Mouse (Mus musculus): ENCODE results near the gene Pigh. TPM values are rescaled to one million over a fixed set of nuclear protein-coding genes. Genes with fewer than 3 reads are reported as not detected.

The Pigh gene
- total and polyA plus RNA-seq, 3 experiments, result 14.7 to 60.1 (median 47.3) TPM

DNA sequence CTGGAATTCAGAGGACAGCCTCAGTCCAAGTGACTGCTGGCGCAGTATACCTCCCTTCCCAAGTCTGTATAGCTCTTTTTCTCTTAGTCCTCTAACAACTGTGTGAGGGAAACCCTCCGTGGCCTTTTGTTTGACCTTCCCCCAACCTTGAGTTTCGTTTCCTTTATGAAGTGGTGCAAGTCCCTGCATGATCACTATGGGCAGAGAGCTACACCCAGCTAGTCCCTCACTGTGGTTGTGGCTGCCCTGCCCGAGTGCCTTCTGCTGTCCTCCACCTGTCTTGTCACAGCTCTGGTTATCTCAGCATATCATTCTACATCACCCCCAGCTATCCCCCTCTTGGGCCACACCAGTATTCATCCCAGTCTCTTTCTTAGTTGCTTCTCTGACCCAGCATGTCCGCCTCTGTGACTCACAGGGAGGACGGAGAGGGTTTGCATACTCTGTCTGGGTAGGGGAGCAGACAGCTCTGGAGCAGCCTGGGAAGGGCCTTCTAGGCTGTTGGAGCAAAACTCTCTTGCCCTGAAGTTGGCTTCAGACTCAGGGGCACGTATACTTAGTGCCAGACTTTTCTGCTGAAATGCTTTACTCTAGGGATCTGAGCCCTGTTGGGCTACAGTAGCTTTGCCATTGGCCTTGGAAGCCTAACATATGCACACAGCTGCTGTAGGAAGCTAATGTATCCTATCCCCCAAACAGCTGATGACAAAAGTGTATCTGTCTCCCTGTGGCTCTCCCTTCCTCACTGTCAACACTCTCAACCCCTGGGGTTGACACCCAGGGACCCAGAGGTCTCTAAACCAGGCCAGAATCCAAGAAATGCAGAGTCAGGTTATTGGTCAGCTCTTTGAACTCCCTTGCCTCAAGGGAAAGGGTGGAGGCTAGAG is 28.4 kb downstream of the Pigh start:
- Histone ChIP-seq H3K9me3 (replicated peaks) (no peaks in the 10 kb centered on the region), H3K4me1 (ENCODE audit: insufficient read depth, low read depth, low read length) (no peaks in the 10 kb centered on the region), H3K27me3 (ENCODE audit: insufficient read depth, low read length) (peaks cover 49% of the 10 kb centered on the region), H3K36me3 (replicated peaks) (no peaks in the 10 kb centered on the region), H3K4me3 (ENCODE audit: low read depth, low read length) (no peak overlapping the region)
- no peak for ATAC-seq (ENCODE audit: extremely low read depth, insufficient number of reproducible peaks, low FRiP score, poor library complexity, severe bottlenecking)
- no peak for DNase-seq (ENCODE audit: low spot score)
- TF ChIP-seq TAL1 (conservative IDR thresholded peaks at IDR 0.05; ENCODE audit: low read depth, low read length) (no peak), CTCF (IDR thresholded peaks at IDR 0.05; ENCODE audit: low read depth, low read length) (no peak), GATA1 (IDR thresholded peaks at IDR 0.05; ENCODE audit: borderline replicate concordance, low read length) (no peak), POLR2AphosphoS5 (IDR thresholded peaks at IDR 0.05; ENCODE audit: insufficient replicate concordance, low read depth, low read length) (no peak), GATA2 (IDR thresholded peaks at IDR 0.05; ENCODE audit: borderline replicate concordance, low read depth, low read length) (no peak)

DNA sequence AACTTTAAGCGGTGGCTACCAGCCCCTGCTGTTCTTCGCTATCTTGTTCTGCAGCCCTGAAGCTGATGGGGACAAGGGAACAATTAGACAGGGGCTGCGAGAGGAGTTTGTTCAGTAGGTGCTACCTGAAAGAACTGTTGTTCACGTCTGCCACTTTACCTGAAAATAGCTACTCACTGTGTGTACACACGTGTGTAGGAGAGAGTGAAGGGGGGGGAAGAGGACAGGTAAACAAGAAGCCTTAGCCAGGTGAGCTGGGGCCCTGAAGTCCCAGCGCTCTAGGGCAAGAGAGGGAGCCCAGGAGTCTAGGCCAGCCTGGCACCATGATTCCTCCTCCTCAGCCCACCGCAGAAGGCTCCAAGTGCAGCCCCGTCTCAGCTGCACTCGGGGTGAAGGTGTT is 29.3 kb downstream of the Pigh start:
- ATAC-seq (ENCODE audit: extremely low read depth, insufficient number of reproducible peaks, low FRiP score, poor library complexity, severe bottlenecking), result no peak
- no peak for DNase-seq (ENCODE audit: low spot score)

GRCm38 (mm10) chr12:79059573-79059972 is 29.9 kb downstream of the Pigh start:
- Histone ChIP-seq H3K4me3 (ENCODE audit: low read depth, low read length) (no peak overlapping the region), H3K4me1 (ENCODE audit: insufficient read depth, low read depth, low read length) (no peaks in the 10 kb centered on the region), H3K36me3 (replicated peaks) (no peaks in the 10 kb centered on the region), H3K9me3 (replicated peaks) (no peaks in the 10 kb centered on the region), H3K27me3 (ENCODE audit: insufficient read depth, low read length) (peaks cover 52% of the 10 kb centered on the region)
- TF ChIP-seq TAL1 (conservative IDR thresholded peaks at IDR 0.05; ENCODE audit: low read depth, low read length), result no peak
- TF ChIP-seq GATA2 (IDR thresholded peaks at IDR 0.05; ENCODE audit: borderline replicate concordance, low read depth, low read length), result no peak
- no peak for TF ChIP-seq GATA1 (IDR thresholded peaks at IDR 0.05; ENCODE audit: borderline replicate concordance, low read length)
- TF ChIP-seq CTCF (IDR thresholded peaks at IDR 0.05; ENCODE audit: low read depth, low read length), result no peak
- no peak for TF ChIP-seq POLR2AphosphoS5 (IDR thresholded peaks at IDR 0.05; ENCODE audit: insufficient replicate concordance, low read depth, low read length)
- ATAC-seq (ENCODE audit: extremely low read depth, insufficient number of reproducible peaks, low FRiP score, poor library complexity, severe bottlenecking) (no peak), DNase-seq (ENCODE audit: low spot score) (no peak)

More for the DNA sequence above, 29.3 kb downstream of the Pigh start:
- no peaks in the 10 kb centered on the region for H3K36me3 ChIP-seq (replicated peaks)
- TF ChIP-seq POLR2AphosphoS5 (IDR thresholded peaks at IDR 0.05; ENCODE audit: insufficient replicate concordance, low read depth, low read length), result no peak
- no peak for TF ChIP-seq GATA1 (IDR thresholded peaks at IDR 0.05; ENCODE audit: borderline replicate concordance, low read length)
- TF ChIP-seq GATA2 (IDR thresholded peaks at IDR 0.05; ENCODE audit: borderline replicate concordance, low read depth, low read length), result no peak
- TF ChIP-seq CTCF (IDR thresholded peaks at IDR 0.05; ENCODE audit: low read depth, low read length), result no peak
- TF ChIP-seq TAL1 (conservative IDR thresholded peaks at IDR 0.05; ENCODE audit: low read depth, low read length), result no peak
- H3K9me3 ChIP-seq (replicated peaks), result no peaks in the 10 kb centered on the region
- H3K4me1 ChIP-seq (ENCODE audit: insufficient read depth, low read depth, low read length), result no peaks in the 10 kb centered on the region
- H3K4me3 ChIP-seq (ENCODE audit: low read depth, low read length), result no peak overlapping the region
- H3K27me3 ChIP-seq (ENCODE audit: insufficient read depth, low read length), result peaks cover 49% of the 10 kb centered on the region

DNA sequence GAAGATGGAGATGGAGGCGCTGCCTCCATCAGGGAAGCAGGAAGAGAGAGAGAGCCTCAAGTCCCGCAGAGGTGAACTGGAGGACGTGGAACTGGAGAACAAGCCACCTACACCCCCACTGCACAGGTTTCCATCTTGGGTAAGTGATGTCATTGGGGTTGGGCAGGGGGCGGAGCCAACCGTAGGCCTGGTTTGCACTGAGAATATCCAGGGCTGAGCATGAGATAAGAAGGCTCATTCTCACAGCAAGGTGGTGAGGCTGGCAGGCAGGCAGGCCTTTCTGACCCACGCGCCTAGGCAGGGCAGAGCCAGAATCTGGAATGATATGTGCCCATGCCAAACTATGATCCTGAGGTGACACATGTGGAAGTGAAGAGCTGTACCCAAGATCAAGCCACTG is 34.2 kb downstream of the Pigh start:
- DNase-seq (ENCODE audit: low spot score) (no peak), ATAC-seq (ENCODE audit: extremely low read depth, insufficient number of reproducible peaks, low FRiP score, poor library complexity, severe bottlenecking) (no peak)
- TF ChIP-seq TAL1 (conservative IDR thresholded peaks at IDR 0.05; ENCODE audit: low read depth, low read length), result no peak
- TF ChIP-seq CTCF (IDR thresholded peaks at IDR 0.05; ENCODE audit: low read depth, low read length), result no peak
- no peak for TF ChIP-seq POLR2AphosphoS5 (IDR thresholded peaks at IDR 0.05; ENCODE audit: insufficient replicate concordance, low read depth, low read length)
- no peak for TF ChIP-seq GATA2 (IDR thresholded peaks at IDR 0.05; ENCODE audit: borderline replicate concordance, low read depth, low read length)
- TF ChIP-seq GATA1 (IDR thresholded peaks at IDR 0.05; ENCODE audit: borderline replicate concordance, low read length), result no peak
- Histone ChIP-seq H3K4me1 (ENCODE audit: insufficient read depth, low read depth, low read length) (no peaks in the 10 kb centered on the region), H3K27me3 (ENCODE audit: insufficient read depth, low read length) (peaks cover 38% of the 10 kb centered on the region), H3K36me3 (replicated peaks) (no peaks in the 10 kb centered on the region), H3K9me3 (replicated peaks) (no peaks in the 10 kb centered on the region), H3K4me3 (ENCODE audit: low read depth, low read length) (no peak overlapping the region)

DNA sequence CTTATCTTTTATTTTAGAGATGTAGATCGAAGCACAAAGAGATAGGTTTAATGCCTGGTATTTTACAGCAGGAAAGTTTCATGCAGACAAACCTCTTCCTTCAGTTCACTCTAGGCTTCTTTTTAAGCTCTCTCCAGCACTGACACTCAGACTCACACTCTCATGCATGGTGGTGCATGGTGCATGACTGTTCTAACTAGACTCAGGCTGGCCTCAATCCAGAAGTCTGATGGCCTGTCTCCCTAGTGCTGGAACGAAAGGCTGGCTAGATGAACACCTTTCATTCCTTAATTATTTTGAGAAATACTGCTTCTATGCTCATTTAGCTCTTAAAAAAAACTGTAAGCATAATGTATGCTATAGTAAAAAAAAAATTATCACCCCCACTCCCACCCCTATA is 37.4 kb downstream of the Pigh start:
- H3K4me1 ChIP-seq (ENCODE audit: insufficient read depth, low read depth, low read length), result no peaks in the 10 kb centered on the region
- H3K36me3 ChIP-seq (replicated peaks), result no peaks in the 10 kb centered on the region
- H3K9me3 ChIP-seq (replicated peaks), result no peaks in the 10 kb centered on the region
- peaks cover 41% of the 10 kb centered on the region for H3K27me3 ChIP-seq (ENCODE audit: insufficient read depth, low read length)
- TF ChIP-seq CTCF (IDR thresholded peaks at IDR 0.05; ENCODE audit: low read depth, low read length), result no peak
- no peak for TF ChIP-seq GATA2 (IDR thresholded peaks at IDR 0.05; ENCODE audit: borderline replicate concordance, low read depth, low read length)
- TF ChIP-seq GATA1 (IDR thresholded peaks at IDR 0.05; ENCODE audit: borderline replicate concordance, low read length), result no peak
- TF ChIP-seq TAL1 (conservative IDR thresholded peaks at IDR 0.05; ENCODE audit: low read depth, low read length), result no peak
- no peak for TF ChIP-seq POLR2AphosphoS5 (IDR thresholded peaks at IDR 0.05; ENCODE audit: insufficient replicate concordance, low read depth, low read length)
- ATAC-seq (ENCODE audit: extremely low read depth, insufficient number of reproducible peaks, low FRiP score, poor library complexity, severe bottlenecking) (no peak), DNase-seq (ENCODE audit: low spot score) (no peak)
- no peak overlapping the region for H3K4me3 ChIP-seq (ENCODE audit: low read depth, low read length)

DNA sequence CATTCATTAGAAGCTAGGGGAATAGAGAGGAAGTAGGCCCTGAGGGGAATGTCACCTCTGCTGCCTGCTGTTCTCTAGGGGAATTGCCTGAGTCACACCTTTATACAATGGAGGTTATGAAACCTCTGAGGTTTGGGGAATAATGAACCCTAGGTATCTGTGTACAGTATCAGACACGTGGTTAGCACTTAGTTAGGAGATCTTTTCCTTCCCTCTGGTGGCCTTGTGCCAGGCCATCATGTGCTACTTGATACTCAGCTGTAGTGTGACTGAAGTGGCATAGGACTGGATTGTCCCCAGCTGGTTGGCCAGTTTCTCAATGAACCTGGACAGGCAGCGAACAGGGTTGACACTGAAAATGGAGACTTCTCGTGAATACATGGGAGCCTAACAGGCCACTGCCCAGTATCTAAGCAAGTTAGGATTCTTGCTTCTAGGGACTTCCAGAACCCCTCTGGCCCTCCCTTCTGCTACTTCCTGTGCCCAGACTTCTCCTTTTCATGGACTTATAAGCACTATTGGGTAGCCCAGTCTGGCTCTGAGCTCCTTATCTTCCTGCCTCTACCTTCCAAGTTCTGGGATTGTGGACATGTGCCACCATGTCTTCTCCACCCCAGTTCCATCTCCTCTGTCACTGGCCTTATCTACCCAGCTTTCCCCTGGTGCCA is 38.8 kb downstream of the Pigh start:
- no peaks in the 10 kb centered on the region for H3K9me3 ChIP-seq (replicated peaks)
- no peak for TF ChIP-seq CTCF (IDR thresholded peaks at IDR 0.05; ENCODE audit: low read depth, low read length)
- TF ChIP-seq GATA1 (IDR thresholded peaks at IDR 0.05; ENCODE audit: borderline replicate concordance, low read length), result no peak
- TF ChIP-seq TAL1 (conservative IDR thresholded peaks at IDR 0.05; ENCODE audit: low read depth, low read length), result no peak
- TF ChIP-seq POLR2AphosphoS5 (IDR thresholded peaks at IDR 0.05; ENCODE audit: insufficient replicate concordance, low read depth, low read length), result no peak
- TF ChIP-seq GATA2 (IDR thresholded peaks at IDR 0.05; ENCODE audit: borderline replicate concordance, low read depth, low read length), result no peak
- DNase-seq (ENCODE audit: low spot score) (no peak), ATAC-seq (ENCODE audit: extremely low read depth, insufficient number of reproducible peaks, low FRiP score, poor library complexity, severe bottlenecking) (no peak)
- H3K36me3 ChIP-seq (replicated peaks), result no peaks in the 10 kb centered on the region
- peaks cover 46% of the 10 kb centered on the region for H3K27me3 ChIP-seq (ENCODE audit: insufficient read depth, low read length)
- H3K4me1 ChIP-seq (ENCODE audit: insufficient read depth, low read depth, low read length), result no peaks in the 10 kb centered on the region
- H3K4me3 ChIP-seq (ENCODE audit: low read depth, low read length), result no peak overlapping the region

Data from G1E (cell line).